Mouse (Mus musculus) left cerebral cortex, adult 11 months (tissue): Measurements from ENCODE around the gene Pgghg.
"Not testable (repeated sequence)": the region's sequence is repeated elsewhere in the genome, so short reads cannot be mapped to it uniquely, and the experiment has no call there.

Source experiments
- DNase-seq: peaks from one replicate; pipeline ENCODE4 v3.0.0; 2022; ENCODE audit warnings: low spot score

The Pgghg gene

GRCm38 (mm10) chr7:140955758-140956555, 14.8 kb downstream of the Pgghg start, which contains the start of the genes Gm45717 and Ifitm2:
Gene Gm45717, minus strand, starts transcription at chr7:140955937.
Gene Ifitm2, minus strand, starts transcription at chr7:140955987.
- DNase-seq, result no peak

GRCm38 (mm10) chr7:140956556-140956869, 15.3 kb downstream of the Pgghg start:
- no peak for DNase-seq

DNA sequence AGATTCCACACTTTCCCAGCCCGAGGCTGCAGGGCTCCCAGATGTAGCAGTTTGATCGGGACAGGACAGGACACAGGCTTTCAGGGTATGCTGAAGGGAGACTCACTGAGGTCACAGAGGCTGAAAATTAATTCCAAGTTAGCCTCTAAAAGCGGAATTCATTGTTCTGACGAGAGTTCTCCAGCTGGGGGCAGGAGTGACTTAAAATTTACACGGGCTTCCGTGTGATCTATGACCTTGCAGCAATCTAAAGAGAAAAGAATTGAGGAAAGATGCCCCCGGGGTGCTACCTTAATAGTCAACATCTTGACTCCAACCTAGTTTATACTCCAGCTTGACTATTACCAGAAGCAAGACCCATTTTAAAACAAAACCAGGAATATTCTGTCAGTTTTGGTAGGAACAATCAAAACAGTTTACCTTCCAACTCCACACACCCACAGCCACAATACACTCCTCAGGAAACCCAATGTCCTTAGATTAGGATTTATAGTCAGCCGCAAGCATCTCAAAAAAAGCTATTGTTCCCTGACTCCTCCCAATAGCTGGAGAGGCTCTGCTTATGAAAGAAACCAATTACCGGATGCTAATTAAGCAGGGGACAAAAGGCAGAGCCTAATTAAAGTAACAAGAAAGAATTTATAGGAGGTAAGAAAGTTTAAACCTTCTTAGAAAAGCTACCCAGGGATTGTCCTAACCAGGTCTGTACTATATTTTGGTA, 18.1 kb downstream of the Pgghg start:
- DNase-seq, result no peak

DNA sequence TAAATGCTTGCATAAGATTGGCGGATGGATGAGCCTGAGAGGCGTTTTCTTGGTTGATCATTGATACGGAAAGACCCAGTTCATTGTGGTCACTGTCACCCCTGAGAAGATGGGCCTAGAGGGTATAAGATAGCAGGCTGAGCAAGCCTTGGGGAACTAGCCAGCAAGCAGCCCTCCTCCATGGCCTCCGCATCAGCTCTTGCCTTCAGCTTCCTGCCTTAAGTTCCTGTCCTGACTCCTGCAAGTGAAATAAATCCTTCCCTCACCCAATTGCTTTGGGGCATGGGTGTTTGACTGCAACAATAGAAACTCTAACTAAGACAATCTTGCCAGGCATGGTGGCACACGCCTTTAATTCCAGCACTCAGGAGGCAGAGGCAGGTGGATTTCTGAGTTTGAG, 18.8 kb downstream of the Pgghg start:
- DNase-seq, result no peak

DNA sequence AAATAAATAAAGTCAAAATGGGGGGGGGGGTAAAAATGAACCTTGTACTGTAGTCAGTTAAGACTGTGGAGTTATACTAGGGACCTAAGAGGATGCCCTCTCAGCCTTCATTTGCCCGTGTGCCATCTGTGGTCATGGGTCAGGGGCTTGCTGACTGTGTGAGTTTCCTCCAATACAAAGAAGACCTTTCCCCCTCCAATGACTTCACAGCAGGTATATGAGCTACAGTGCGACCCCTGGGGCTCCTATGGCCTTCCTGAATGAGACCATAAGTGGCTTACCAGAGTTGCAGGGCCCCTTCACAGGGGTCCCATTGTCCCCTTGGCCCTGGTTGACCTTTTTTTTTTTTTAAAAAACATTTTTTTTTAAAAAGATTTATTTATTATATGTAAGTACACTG, 20.2 kb downstream of the Pgghg start:
- DNase-seq, result no peak

DNA sequence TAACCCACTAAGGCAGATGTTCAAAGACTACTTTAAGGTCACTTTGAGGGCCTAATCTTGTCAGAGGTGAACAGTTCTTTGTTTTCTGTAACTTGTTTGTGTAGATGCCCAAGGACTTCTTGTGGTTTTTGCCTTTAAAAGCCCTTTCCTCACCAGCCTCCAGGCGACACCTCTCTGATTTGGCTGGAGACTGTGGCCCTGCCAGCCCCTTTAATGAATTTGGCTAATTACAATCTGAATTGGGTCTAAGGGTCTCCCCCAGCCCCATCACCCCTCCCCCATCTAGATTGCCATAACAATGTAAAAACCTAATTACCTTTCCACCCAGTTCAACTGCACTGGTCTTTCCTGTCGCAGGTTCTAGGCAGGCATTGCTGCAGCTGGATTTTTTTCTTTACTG, 21.5 kb downstream of the Pgghg start:
- no peak for DNase-seq

GRCm38 (mm10) chr7:140966921-140967320, 25.7 kb downstream of the Pgghg start, which contains the start of gene Ifitm1:
Gene Ifitm1, plus strand, starts transcription at chr7:140967221.
- no peak for DNase-seq

- no peak for DNase-seq
Measured at GRCm38 (mm10) chr7:140967862-140968591, 26.8 kb downstream of the Pgghg start.

DNA sequence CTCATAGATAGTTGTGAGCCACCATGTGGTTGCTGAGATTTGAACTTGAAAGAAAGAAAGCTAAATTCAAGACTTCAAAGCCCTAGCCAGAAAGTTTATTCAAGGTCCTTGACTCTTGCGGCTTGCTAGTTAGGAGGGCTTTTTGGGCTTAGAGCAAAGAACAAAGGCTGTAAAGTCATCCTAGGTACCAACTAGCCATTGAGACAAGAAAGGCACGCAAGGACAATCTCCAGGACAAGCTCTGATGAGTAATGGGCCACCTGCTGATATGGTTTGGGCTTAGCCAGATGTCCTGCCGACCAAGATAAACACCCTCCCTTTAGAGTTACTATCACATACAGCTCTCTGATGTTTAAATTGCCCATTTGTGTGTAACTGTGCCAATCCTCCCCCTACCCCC, 27.5 kb downstream of the Pgghg start:
- not testable (repeated sequence) for DNase-seq

- no peak for DNase-seq
Measured at GRCm38 (mm10) chr7:140970931-140971330, 29.7 kb downstream of the Pgghg start.

DNA sequence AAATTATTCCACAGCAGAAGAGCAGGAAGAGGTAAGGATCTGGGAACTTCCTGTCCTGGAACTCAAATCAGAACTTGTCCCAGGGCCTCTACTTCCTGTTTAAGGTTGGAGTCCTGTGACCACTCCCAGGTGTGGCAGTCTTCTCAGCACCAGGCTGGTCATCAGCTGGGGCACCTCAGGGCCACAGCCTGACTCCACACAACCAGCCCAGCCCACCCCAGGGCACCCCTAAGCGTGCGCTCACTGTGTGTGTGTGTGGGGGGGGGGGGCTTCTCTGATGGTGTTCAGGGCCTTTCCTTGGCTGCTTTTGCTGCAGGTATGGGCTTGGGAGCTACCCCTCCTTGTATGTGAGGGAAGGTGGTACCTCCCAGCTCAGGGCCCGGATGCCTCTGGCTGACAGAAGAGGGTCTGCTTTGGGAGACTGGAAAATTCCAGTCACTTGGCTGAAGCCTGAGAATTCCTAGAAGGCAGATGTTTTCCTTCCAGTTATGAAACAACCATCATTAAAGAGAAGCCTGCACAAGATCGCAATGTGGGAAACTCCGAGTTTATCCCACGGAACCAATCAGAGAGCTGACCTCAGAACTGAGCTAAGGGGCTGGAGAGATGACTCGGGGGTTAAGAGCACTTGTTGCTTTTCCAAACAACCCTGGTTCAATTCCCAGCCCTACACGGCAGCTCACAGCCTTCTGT, 30.4 kb downstream of the Pgghg start:
- no peak for DNase-seq

GRCm38 (mm10) chr7:140973396-140974165, 32.4 kb downstream of the Pgghg start:
- no peak for DNase-seq

DNA sequence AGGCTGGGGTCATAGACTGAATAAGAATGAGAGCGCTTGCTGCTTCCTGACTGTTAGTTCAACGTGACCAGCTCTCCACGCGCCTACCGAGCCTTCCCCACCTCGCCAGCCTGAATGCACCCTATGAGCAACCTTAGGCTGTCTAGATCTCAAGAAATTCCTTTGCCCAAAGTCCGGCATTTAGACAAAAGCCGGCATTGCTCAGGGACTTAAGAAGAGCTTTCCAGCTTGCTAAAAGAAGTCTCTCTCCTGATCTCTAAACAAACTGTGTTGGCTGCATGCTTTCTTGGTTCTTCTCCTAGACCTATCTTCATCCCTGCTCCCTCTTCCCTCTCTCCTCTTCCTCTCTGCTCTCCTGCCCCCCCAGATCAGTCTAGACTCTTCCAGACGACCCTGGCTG, 33.7 kb downstream of the Pgghg start:
- DNase-seq, result no peak

DNA sequence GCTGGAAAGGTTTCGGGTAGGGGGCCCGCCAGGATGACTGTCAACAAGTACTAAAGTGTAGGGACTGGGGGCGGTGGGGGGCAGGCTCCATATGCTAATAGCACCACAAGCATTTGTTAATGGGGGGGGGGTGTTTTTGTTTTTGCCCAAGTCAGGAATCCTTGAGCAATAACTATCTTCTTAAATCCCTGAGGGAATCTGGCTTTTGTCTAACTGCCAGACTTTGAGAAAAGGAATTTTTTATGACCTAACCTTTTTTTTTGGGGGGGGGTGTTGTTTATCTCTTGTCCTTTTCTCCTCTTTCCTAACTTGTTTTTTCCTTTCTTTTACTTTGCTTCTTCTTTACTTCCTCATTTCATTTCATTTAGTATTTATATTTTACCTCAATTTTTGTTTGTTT, 34.3 kb downstream of the Pgghg start:
- DNase-seq, result no peak

DNA sequence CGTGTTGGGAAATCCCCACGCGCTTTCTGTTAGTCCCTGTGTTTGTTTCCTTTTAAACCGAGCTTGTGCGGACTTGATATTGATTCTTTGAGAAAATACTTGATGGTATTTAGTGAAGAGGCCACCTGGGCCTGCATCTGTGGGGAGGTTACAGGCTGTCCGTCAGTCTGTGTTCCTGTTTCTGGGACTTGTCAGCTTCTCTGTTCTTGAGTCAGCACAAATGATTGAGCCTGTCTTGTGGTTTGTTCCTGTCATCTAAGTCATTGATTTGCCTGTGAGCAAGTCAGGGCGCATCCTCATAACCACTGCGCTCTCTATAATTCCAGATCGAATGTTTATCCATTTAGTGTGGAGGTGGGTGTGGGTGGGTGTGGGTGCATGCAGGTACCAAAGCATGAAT, 35.5 kb downstream of the Pgghg start:
- DNase-seq, result not testable (repeated sequence)

DNA sequence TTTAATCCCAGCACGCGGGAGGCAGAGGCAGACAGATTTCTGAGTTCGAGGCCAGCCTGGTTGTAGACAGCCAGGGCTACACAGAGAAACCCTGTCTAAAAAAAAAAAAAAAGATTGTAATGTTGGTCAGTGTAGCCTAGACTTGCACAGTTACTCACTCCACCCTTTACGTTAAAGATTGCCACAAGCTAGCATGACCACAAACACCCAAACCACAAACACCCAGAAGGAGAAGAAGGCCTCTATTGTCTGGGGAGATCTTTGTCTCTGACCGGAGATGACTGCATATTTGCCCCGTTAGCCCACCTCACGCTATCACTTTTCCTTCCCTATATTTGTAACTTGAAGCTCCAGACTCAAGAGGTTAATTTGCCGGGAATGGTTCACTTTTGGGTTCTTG, 40.5 kb downstream of the Pgghg start:
- DNase-seq, result no peak

DNA sequence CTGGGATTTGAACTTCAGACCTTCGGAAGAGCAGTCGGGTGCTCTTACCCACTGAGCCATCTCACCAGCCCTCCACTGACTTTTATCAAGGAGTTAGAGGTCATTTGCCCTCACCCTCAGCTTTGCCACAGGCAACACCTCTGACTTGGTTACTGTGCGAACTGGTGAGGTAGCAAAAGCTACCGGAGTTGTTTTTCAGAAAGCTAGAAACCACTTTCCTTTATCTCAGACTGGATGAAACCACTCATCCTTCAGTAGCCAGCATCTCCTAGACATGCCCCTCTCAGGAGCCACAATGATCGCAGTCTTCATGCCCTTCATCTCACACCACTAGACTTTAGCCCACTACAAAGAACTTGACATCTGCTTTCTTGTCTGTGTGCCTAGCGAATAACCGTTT, 41.8 kb downstream of the Pgghg start:
- DNase-seq, result no peak

DNA sequence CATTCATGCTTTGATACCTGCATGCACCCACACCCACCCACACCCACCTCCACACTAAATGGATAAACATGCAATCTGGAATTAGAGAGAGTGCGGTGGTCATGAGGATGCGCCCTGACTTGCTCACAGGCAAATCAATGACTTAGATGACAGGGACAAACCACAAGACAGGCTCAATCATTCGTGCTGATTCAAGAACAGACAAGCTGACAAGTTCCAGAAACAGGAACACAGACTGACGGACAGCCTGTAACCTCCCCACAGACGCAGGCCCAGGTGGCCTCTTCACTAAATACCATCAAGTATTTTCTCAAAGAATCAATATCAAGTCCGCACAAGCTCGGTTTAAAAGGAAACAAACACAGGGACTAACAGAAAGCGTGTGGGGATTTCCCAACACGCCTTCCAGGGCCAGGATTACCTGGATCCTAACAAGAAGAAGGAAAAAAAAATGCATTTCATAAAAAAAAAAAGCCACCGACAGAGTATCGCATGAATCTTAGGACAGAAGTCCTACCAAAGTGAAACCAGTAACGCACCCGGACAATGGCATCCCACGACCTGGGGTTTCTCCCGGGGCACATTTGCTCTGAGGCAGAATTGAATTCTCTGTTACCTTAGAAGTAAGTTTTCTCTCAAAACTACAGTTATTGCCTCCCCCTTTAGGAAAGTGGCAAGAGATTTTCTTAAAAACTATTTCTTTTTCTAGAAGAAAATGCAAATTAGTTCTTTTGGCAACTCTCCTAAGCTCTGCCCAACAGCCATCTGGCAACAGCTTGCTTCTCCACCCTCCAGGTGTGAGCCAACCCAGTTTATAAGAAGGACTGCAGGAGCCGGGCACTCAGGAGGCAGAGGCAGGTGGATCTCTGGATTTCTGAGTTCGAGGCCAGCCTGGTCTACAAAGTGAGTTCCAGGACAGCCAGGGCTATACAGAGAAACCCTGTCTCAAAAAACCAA, 46.3 kb downstream of the Pgghg start:
- DNase-seq, result no peak

DNA sequence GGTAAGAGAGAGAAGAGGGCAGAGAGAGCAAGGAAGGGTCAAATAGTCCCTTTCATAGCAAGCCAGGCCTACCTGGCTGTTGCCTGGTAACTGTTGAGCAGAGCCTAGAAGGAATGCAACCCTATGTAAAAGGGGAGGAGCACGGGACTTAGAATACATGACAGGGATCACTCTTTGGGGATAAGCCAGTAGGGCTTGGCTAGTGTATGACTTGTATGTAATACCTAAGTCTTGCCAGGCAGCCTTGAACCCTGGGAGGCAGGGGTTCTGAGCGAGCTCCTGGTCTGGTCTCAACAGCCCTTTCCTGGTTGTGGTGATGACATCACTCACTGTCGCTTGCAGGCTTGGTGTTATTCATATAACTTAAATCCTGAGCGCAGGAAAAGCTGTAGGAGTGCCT, 47.8 kb downstream of the Pgghg start:
- DNase-seq, result no peak

DNA sequence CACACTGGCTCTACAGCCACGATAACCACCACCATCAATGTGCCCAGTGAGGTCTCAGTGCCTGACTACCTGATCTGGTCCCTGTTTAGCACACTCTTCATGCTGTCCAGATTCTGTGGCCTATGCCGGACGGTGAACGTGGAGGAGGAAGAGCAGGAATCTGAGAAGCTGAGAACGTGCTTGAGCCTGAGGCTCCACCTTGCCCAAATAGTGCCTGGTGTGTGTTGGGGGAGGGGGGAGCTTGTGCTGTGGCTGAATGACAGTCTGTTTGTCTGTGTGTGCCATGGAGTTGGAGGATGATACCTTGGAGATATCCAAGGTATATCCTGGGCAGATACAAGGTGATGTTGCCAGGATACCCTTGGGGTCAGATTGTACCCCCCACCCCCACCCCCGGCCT, 49.0 kb downstream of the Pgghg start:
- DNase-seq, result no peak
